Mouse (Mus musculus): ENCODE data around the gene Rpl27.
"Not testable (repeated sequence)": the region's sequence is repeated elsewhere in the genome, so short reads cannot be mapped to it uniquely, and the experiment has no call there.

The Rpl27 gene

GRCm38 (mm10) chr11:101442127-101442693 is at the start of gene Rpl27:
Rpl27 (plus strand) TSS chr11:101442298.
- DNase-seq (ENCODE audit: low spot score in 2 of 2): peak; percentile 94 to 98

GRCm38 (mm10) chr11:101395110-101395509 is 47.0 kb upstream of the Rpl27 start:
- peak; percentile 40 to 66 for DNase-seq (ENCODE audit: low spot score in 2 of 2)

GRCm38 (mm10) chr11:101415306-101415705 is 26.8 kb upstream of the Rpl27 start:
- no peak for DNase-seq (ENCODE audit: low spot score in 2 of 2)

- no peak for DNase-seq (ENCODE audit: low spot score in 2 of 2)
Observed at GRCm38 (mm10) chr11:101416433-101417100, 25.5 kb upstream of the Rpl27 start.

GRCm38 (mm10) chr11:101417101-101417855 is 24.8 kb upstream of the Rpl27 start, which contains the start of gene Aarsd1:
Aarsd1 (minus strand) TSS chr11:101417615.
- DNase-seq (ENCODE audit: low spot score in 2 of 2): peak; percentile 76 to 83

- DNase-seq (ENCODE audit: low spot score in 2 of 2): peak in 1 of 2 experiments; percentile 43
Observed at GRCm38 (mm10) chr11:101418991-101419390, 23.1 kb upstream of the Rpl27 start.

GRCm38 (mm10) chr11:101419610-101420009 is 22.5 kb upstream of the Rpl27 start:
- no peak for DNase-seq (ENCODE audit: low spot score in 2 of 2)

GRCm38 (mm10) chr11:101420148-101420547 is 21.9 kb upstream of the Rpl27 start:
- DNase-seq (ENCODE audit: low spot score in 2 of 2): no peak

- DNase-seq (ENCODE audit: low spot score in 2 of 2): peak in 1 of 2 experiments; percentile 23
Observed at GRCm38 (mm10) chr11:101424105-101424851, 17.8 kb upstream of the Rpl27 start, which contains the start of gene Gm27029. Gm27029 (minus strand) TSS chr11:101424796.

- DNase-seq (ENCODE audit: low spot score in 2 of 2): peak; percentile 94 to 98
Observed at GRCm38 (mm10) chr11:101424925-101425813, 16.9 kb upstream of the Rpl27 start, which contains the start of the genes Rundc1 and Ptges3l. Rundc1 (plus strand) TSS chr11:101425085. Ptges3l (minus strand) TSS chr11:101425333.

GRCm38 (mm10) chr11:101426165-101426564 is 15.9 kb upstream of the Rpl27 start:
- DNase-seq (ENCODE audit: low spot score in 2 of 2): no peak

- no peak for DNase-seq (ENCODE audit: low spot score in 2 of 2)
Observed at GRCm38 (mm10) chr11:101431327-101431726, 10.8 kb upstream of the Rpl27 start.

GRCm38 (mm10) chr11:101433396-101433795 is 8.7 kb upstream of the Rpl27 start:
- DNase-seq (ENCODE audit: low spot score in 2 of 2): no peak

GRCm38 (mm10) chr11:101435831-101436230 is 6.3 kb upstream of the Rpl27 start:
- DNase-seq (ENCODE audit: low spot score in 2 of 2): no peak

- no peak for DNase-seq (ENCODE audit: low spot score in 2 of 2)
Observed at GRCm38 (mm10) chr11:101436916-101437315, 5.2 kb upstream of the Rpl27 start.

GRCm38 (mm10) chr11:101438006-101438405 is 4.1 kb upstream of the Rpl27 start:
- not testable (repeated sequence) for DNase-seq (ENCODE audit: low spot score in 2 of 2)

GRCm38 (mm10) chr11:101441450-101442126 is 510 bp upstream of the Rpl27 start:
- not testable (repeated sequence) for DNase-seq (ENCODE audit: low spot score in 2 of 2)

GRCm38 (mm10) chr11:101442760-101443159 is 662 bp downstream of the Rpl27 start:
- DNase-seq (ENCODE audit: low spot score in 2 of 2): no peak

- DNase-seq (ENCODE audit: low spot score in 2 of 2): no peak
Observed at GRCm38 (mm10) chr11:101446319-101446718, 4.2 kb downstream of the Rpl27 start.

GRCm38 (mm10) chr11:101446860-101447259 is 4.8 kb downstream of the Rpl27 start:
- not testable (repeated sequence) for DNase-seq (ENCODE audit: low spot score in 2 of 2)
